Mouse (Mus musculus) common myeloid progenitor, adult 5-6 weeks (primary cell): ENCODE results near the gene Smarca4. TPM values are rescaled to one million over a fixed set of nuclear protein-coding genes. Genes with fewer than 3 reads are reported as not detected.
"Not testable (repeated sequence)": the region's sequence is repeated elsewhere in the genome, so short reads cannot be mapped to it uniquely, and the experiment has no call there.

ENCODE experiments used
- ATAC-seq: replicated peaks from 2 replicates; pipeline ENCODE4 v1.8.0; 2016; ENCODE audit warnings: low read depth, mild to moderate bottlenecking, moderate TSS enrichment, inconsistent platforms; ENCODE audit not compliant: poor library complexity, severe bottlenecking
- total RNA-seq: library from RNA; stranded (forward); fragments of 200-1000, 187-1606 nt; gene quantifications from 2 replicates; pipeline ENCODE4 v1.2.3, GENCODE M21; 2017

Smarca4 gene
- total RNA-seq, 1 experiment from 2014 or later: 94.1 TPM

DNA sequence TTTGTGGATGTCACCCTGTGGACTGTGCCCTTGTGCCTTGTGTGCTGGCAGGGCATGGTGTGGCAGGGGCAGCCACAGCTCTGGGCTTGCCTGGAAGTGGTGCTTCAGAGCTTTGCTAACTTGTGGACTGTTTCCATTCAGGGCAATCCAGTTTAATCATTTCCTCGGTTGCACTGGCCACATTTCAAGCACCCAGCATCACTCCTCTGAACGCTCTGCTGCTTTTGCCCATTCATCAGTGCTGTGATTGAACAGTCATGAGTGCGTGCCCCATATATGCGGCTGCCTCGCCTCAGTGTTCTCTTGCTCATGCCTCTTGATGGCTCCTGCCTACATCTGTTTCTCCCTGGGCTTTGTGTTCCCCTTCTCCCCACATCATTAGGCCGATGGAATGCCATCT lies 31.8 kb downstream of the Smarca4 start:
- no peak for ATAC-seq

- ATAC-seq: no peak
Measured at GRCm38 (mm10) chr9:21652263-21652662, 36.3 kb downstream of the Smarca4 start.

- ATAC-seq: no peak
Measured at GRCm38 (mm10) chr9:21653253-21653652, 37.3 kb downstream of the Smarca4 start.

DNA sequence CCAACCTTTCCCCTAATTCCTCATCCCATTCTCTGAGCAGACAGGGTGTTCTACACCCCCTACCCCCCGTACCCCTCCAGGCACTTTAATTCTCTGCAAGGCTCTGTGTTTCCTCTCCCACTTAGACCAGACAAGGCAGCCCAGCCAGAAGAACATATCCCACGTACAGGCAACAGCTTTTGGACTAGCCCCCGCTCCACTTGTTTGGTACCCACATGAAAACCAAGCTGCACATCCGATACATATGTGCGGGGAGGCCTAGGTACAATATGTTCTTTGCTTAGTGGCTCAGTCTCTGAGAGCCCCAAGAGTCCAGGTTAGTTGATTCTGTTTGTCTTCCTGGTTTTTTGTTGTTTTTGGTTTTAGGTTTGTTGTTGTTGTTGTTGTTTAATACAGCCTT lies 46.1 kb downstream of the Smarca4 start:
- ATAC-seq: no peak

GRCm38 (mm10) chr9:21668946-21669345 lies 53.0 kb downstream of the Smarca4 start:
- no peak for ATAC-seq

GRCm38 (mm10) chr9:21670354-21670753 lies 54.4 kb downstream of the Smarca4 start:
- no peak for ATAC-seq

GRCm38 (mm10) chr9:21671753-21672152 lies 55.8 kb downstream of the Smarca4 start:
- no peak for ATAC-seq

- ATAC-seq: no peak
Measured at GRCm38 (mm10) chr9:21677706-21678105, 61.7 kb downstream of the Smarca4 start.

- no peak for ATAC-seq
Measured at GRCm38 (mm10) chr9:21680448-21680847, 64.5 kb downstream of the Smarca4 start.

DNA sequence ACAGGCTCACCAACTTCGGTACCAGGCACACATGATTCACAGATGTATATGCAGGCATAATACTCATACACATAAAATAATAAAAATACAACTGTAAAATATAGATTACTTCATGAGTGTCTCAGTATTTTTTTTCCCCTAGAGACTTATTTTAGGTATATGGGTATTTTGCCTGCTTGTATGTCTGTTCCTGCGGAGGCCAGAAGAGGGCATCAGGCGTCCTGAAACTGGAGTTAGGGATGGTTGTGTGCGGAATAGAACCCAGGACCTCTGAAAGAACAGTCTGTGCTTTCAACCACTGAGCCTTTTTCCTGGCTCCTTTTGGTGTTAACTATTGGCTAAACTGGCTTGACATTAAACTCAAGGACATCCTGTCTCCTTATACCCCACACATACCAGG lies 66.9 kb downstream of the Smarca4 start:
- no peak for ATAC-seq

- ATAC-seq: no peak
Measured at GRCm38 (mm10) chr9:21683897-21684296, 67.9 kb downstream of the Smarca4 start.

GRCm38 (mm10) chr9:21688554-21688953 lies 72.6 kb downstream of the Smarca4 start:
- no peak for ATAC-seq

DNA sequence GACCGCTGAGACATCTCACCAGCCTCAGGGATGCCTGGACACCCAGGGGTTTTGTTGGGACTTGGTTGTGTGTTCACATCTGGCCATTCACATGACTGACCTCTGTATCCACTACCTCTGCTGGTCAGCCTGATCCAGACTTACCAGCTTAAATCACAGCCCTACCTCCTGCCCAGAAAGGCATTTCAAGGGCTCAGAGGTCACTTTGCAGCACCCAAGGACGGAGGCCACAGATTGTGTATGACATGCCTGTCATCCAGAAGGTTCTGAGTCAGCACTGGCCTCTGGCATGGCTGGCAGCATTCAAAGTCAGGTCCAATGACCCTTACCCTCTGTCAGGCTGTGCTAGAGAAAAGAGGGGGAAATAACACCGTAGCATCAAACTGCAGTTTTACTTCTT lies 74.1 kb downstream of the Smarca4 start:
- no peak for ATAC-seq

DNA sequence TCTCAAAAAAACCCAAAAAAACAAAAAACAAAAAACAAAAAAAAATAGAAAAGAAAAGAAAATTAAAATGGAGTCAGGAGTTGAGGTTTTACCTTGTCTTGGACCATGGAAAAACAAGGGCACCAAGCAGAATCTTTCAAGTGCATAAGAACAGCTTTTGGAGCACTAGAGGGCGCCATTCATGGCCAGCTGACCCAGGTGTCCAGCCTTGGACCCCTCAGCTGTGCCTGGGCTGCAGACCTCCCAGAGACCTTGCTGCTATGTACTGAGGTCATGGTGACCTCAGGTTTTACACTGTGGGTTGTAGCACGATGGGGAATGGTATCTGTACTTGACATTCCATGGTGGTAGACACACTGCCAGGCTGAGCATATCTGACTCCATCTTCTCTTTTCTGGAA lies 75.9 kb downstream of the Smarca4 start:
- ATAC-seq: 0 out of 2 replicates have a peak, but pooled peaks have one; percentile 54

DNA sequence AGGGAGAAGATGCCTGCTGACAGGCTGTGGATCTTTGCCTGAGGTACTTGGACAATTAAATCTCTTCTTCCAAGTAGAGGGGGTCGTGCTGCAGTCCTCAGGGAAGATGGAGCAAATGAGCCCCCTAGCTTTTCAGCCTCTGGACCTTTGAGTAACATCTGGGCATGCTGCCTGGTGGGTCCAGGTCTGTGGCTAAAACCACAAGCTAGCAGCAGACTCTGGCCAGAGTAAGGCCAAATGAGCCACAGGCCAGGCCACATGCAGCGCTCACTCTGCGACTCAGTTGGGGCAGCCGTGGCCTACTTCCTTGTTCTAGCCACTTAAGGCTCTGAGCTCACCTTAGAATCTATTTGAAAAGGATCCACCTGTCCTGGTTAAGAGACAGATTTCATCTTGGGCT lies 76.5 kb downstream of the Smarca4 start:
- ATAC-seq: no peak

DNA sequence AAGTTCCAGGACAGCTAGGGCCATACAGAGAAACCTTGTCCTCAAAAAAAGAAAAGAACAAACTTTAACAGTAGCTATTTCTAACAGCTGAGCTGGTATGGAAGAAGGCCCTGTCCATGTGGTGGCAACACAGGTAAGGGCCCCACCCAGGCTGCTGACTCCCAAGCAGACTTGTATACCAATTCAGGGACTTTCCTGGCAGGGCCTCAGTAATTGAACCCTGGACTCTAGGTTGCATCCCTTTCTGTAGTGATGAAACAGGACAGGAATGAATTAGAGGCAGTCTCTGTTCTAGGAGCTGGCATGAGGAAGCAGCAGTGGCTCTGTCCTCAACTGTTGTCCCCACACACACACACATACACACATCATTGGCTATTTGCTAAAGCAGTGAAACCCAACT lies 78.1 kb downstream of the Smarca4 start:
- no peak for ATAC-seq

DNA sequence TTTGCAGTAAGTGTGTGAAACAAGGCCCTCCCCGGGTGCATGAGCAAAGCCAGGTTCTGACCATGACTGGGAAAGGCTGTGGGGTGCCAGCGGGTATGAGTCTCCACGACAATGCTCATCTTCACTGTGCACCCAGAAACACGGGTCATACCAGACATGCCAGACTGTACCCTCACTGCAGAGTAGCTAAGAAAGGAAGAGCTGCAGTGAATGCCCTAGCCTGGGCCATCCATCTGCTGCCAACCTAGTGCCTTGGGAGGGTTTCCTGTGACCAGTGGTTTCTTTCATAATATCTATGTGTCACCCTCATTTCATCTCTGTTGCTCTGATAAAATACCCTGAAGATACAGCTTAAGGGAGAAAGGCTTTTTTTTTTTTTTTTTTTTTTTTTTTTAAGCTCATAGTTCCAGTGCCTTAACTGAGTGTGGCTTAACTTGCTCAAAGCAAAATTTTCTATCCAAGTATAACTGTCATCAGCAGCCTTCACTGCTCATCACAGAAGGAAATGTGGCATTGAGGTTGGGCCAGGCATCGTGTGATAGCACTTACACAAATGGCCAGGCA lies 79.3 kb downstream of the Smarca4 start:
- no peak for ATAC-seq

- no peak for ATAC-seq
Measured at GRCm38 (mm10) chr9:21697121-21697520, 81.2 kb downstream of the Smarca4 start.

DNA sequence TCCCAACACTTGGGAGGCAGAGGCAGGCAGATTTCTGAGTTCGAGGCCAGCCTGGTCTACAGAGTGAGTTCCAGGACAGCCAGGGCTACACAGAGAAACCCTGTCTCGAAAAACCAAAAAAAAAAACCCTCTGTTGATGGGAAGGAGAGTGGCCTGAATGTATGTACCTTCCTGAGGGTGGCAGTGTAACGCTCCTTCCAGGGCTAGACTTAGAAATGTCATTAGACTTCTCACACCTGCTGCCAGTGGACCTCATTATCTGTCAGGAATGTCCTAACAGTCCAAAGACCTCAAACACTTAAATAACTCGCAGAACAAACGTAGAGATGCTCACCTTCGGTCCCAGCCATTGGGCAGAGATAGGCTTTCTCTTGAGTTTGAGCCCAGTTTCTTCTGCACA lies 83.3 kb downstream of the Smarca4 start:
- not testable (repeated sequence) for ATAC-seq

- ATAC-seq: no peak
Measured at GRCm38 (mm10) chr9:21701091-21701490, 85.1 kb downstream of the Smarca4 start.

DNA sequence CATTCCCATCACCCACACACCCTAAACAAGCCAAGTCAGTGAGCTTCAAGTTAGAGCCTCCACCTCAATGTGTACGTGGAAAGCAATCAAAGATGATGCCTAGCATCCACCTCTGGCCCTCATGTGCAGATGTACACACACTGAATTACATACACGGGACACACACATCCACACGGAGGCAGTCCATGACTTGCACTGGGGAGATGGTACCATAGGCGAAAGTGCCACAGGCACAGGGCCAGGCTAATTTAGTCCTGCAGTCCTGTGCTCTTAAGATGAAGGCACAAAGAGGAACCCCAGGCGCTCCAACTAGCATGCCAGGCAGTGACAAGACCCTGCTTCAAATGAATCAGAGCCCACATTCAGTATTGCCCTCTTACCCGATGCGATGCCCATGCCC lies 87.5 kb downstream of the Smarca4 start:
- ATAC-seq: no peak

GRCm38 (mm10) chr9:21706085-21706484 lies 90.1 kb downstream of the Smarca4 start:
- no peak for ATAC-seq
